Mouse (Mus musculus): ENCODE data around the gene P3h4.

The P3h4 gene

DNA sequence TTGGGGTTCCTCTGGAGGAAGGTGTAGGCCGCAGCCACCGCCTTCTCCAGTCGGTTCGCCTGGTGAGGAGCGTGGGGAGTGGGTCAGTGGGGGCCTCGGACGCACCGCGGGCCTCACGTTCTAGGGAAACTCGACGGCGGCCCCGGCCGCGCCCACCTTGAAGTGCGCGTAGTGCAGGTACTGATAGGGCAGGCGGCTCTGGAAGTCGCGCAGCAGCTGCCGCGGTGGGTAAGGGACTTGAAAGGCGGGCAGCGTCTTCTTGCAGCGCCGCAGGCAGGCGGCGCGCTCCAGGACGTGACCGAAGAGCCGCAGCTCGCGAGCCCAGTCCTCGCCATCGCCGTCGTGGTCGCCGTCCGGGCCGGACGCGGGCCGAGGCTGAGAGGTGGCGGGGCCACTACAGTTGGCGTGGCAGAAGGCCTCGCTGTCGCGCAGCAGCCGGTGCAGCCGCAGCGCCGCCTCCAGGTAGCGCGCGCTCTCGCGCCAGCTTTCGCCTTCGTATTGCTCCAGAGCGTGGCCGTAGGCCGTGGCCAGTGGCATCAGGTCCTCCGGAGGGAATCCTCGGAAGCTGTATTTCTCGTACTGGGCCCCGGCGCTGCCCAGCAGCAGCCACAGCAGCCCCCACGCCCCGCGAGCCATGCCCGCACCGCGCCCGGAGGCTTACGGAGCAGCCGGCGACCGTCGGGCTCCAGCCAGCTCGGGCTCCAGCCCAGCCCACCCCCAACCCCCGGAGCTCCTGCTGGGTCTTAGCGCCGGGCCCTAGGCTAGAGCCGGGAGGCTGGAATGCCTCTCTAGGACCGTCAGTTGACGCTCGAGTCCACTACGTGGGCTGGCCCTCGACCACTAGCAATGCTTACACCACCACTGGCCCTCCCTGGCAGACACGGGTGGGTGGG lies at the start of gene P3h4:
TSS of gene P3h4 (minus strand) at position 816 of the 893 bp plus-strand sequence.
- DNase-seq (ENCODE audit: low spot score in 2 of 2) = peak in 1 of 2 experiments; percentile 31

DNA sequence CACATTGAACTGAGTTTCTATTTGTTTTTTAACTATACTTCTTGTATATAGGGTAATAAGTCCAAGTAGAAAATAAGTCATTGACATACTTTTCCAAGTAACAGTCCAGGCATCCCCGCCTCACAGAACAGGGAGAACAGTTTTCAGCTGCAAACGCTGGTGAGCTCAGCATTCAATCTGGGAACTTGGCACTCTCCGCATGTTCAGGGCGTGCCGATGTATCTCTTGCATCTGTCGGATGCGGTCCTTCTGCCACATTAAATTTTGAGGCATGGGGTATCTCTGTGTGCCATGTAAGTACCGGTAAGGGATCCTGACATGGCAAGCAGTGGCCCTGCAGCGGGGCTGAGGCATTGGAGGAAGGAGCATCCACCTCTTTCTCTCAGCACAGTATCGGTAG lies 48.1 kb upstream of the P3h4 start:
- DNase-seq (ENCODE audit: low spot score in 2 of 2) = no peak

DNA sequence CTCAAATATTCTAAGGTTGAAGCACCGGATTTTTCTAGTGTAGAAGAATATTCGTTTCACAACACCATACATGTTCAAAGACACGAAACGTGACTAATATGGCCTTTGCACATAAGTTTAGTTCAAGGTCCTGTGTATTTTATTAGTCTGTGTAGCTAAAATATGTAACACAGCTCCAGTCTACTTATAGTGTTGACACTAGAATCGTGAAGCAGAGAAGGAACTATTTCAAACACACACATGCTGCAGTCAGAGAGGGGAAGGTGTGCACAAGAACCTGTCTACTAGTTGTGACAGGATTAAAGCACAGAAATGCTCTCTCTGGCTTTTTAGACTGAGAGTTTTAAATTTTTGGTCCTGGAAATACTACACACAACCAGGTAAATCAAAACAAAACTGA lies 43.1 kb upstream of the P3h4 start:
- DNase-seq (ENCODE audit: low spot score in 2 of 2) = no peak

DNA sequence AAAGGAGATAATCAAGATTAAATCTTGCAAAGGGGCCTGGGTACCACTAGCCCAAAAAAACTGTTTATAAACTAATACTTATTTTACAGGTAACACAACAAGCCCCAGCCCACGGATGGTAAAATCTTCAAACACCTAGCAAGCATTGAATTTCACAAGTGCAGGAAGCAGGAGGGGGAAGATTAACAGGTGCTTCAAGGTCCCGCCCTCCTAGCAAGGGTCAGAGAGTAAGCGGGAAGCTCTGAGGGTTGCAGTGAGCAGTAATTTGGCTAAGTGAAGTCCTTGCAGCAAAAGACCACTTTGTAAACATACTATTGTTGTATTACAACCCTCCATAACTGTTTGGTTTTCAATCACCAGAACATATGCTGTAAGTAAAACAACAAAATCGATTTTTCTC lies 42.6 kb upstream of the P3h4 start:
- no peak for DNase-seq (ENCODE audit: low spot score in 2 of 2)

GRCm38 (mm10) chr11:100442625-100443024 lies 28.0 kb upstream of the P3h4 start:
- DNase-seq (ENCODE audit: low spot score in 2 of 2) = no peak

GRCm38 (mm10) chr11:100441797-100442196 lies 27.2 kb upstream of the P3h4 start, which contains the start of the genes Nt5c3b and Klhl10:
TSS of gene Nt5c3b (minus strand) at chr11:100441808.
TSS of gene Klhl10 (plus strand) at chr11:100441917.
- DNase-seq (ENCODE audit: low spot score in 2 of 2) = no peak

GRCm38 (mm10) chr11:100440691-100441522 lies 26.3 kb upstream of the P3h4 start:
- peak; percentile 63 to 75 for DNase-seq (ENCODE audit: low spot score in 2 of 2)

DNA sequence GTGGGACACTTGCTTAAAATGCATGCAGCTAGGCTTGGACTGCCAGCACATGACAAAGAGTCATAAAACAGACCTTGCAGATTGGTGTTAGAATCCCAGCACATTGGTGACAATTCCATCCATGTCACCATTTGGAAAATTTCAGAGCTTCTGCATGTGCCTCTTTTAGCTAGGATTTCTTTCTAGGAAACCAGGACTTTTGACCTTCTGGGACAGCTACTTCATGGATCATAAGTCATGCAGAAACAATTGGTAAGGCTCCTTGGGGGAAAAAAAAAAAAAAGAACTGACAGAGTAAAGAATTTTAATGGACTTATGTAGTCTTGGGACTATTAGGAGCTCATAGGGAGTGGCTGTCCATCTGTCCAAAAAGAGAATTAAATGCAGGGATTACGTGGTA lies 23.3 kb upstream of the P3h4 start:
- no peak for DNase-seq (ENCODE audit: low spot score in 2 of 2)

DNA sequence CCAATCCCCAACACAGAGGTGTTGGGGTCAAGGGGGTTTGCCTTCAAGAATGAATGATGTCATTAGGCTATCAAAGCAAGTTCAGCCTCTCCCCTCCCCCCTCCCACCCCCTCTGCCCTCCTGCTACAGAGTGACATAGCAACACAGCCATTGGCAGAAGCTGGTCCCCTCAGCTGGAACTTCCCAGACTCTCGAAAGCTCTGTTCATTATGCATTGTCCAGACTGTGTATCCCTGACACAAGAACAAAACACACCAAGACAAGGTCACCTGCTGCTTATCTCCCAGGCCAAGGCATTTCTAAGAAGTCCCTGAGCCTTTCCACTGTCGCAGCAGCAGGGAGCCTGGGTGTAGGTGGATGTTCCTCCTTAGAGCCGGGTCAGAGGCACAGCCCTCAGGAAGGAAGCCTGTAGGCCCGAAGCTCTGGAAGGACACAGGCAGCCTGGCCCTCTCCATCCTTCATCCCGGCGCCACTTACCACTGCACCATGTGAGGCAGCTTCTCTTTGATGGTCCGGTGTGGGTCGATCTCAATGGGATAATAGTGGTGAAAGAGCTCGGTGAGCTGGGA lies 21.1 kb upstream of the P3h4 start:
- DNase-seq (ENCODE audit: low spot score in 2 of 2) = no peak

DNA sequence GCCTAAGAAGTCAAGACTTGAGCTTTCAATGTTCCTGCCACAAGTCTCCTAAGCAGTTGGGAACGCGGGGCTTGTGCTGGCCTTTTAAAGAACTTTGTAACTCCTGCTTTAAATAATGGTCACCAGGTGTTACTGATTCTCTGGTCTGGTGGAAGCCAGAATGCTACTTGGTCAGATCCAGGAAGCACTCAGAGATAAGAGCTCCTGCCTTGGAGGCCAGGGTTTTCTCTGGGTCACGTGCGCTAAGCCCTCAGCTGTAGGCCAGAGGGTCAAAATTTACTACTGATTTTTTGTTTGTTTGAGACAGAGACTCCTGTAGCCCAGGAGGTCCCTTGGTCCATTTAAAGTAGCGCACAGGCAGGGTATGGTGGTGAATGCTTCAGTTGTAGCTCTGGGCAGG lies 17.4 kb upstream of the P3h4 start:
- no peak for DNase-seq (ENCODE audit: low spot score in 2 of 2)

GRCm38 (mm10) chr11:100430052-100430451 lies 15.4 kb upstream of the P3h4 start:
- no peak for DNase-seq (ENCODE audit: low spot score in 2 of 2)

- DNase-seq (ENCODE audit: low spot score in 2 of 2) = no peak
These were observed 14.1 kb upstream of the P3h4 start for GRCm38 (mm10) chr11:100428612-100429199.

GRCm38 (mm10) chr11:100426820-100427219 lies 12.2 kb upstream of the P3h4 start:
- DNase-seq (ENCODE audit: low spot score in 2 of 2) = no peak

GRCm38 (mm10) chr11:100425851-100426250 lies 11.2 kb upstream of the P3h4 start:
- DNase-seq (ENCODE audit: low spot score in 2 of 2) = peak; percentile 35 to 57

- no peak for DNase-seq (ENCODE audit: low spot score in 2 of 2)
These were observed 9.2 kb upstream of the P3h4 start for GRCm38 (mm10) chr11:100423836-100424235.

DNA sequence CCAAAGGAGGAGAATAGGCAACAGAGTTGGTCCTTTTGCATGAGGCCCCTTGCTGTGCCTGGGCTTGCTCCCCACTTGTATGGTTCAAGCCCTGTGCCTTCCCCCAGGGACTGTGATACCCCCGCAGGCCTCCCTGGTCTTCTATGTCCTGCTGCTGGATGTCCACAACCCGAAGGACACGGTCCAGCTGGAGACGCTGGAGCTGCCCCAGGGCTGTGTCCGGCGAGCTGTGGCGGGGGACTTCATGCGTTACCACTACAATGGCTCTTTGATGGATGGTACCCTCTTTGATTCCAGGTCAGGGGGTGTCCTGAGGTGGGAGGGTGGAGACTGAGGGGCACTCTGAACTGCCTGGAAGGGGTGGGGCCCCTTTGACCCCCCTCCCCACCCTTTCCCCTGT lies 6.9 kb upstream of the P3h4 start:
- no peak for DNase-seq (ENCODE audit: low spot score in 2 of 2)

DNA sequence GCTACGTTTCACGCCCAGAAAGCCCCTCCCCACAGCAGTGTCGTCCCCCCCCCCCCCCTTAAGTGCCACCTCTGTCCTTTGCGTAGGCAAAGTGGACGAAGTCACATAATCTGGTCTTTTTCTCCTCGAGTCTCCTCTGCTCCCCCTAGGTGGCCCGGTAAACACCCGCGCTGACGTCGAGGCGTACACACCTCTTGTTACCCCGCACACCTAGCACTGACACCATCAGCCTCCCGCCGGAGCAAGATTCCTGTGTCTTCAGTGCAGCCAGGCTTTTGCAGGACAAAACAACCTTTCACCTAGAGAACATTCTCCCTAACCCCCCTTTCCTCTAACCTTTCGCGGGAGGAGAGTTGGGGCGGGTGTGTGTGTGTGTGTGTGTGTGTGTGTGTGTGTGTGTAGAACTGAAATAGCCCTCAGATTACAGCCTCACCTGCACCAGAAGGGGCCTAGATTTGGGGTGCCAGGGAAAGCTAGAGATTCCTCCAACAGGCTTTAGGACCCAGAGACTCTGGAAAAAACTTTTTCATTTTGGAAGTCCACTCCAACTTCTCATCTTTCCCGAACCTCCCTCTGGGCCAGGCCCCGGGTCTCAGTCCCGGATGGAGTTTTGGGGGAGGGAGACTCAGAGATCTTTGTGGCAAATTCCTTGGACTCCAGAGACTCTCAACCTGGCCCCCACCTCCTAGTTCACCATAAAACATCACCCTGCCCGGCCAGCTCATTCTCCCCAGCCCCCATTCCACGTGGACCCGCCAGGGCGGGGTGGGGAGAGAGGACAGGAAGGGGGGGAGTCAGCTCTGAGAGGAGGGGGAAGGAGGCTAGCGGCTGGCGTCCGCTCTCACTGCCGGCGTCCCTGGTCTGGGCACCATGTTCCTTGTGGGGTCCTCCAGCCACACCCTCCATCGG lies 532 bp upstream of the P3h4 start, which contains the start of gene Fkbp10:
TSS of gene Fkbp10 (plus strand) at position 784 of the 909 bp plus-strand sequence.
- no peak for DNase-seq (ENCODE audit: low spot score in 2 of 2)

- DNase-seq (ENCODE audit: low spot score in 2 of 2) = no peak
These were observed 1.1 kb downstream of the P3h4 start for GRCm38 (mm10) chr11:100413541-100413940.

DNA sequence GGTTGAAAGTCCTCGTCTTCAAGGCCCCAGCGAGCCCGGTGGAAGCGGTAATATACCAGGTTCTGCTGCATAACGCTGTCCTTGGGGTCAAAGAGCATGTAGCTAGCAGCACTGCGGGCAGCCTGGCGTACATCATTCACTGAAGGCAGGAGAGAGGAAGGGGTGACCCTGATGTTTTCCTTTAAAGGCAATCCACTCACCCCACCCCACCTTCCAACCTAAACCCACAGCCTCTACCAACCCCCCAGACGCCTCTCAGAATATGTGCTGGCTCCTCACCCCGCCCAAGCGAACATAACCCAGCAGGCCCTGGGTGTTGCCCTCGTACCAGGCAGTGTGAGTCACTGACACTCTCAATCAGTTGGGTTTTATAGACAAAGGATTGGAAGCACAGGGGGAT lies 2.9 kb downstream of the P3h4 start:
- DNase-seq (ENCODE audit: low spot score in 2 of 2) = no peak

- no peak for DNase-seq (ENCODE audit: low spot score in 2 of 2)
These were observed 5.0 kb downstream of the P3h4 start for GRCm38 (mm10) chr11:100409686-100410085.

All from spleen, postnatal 14 days (tissue).